Mouse (Mus musculus): ENCODE data around the gene Atpaf1.

Gene Atpaf1

GRCm38 (mm10) chr4:115848990-115849677 lies 64.5 kb downstream of the Atpaf1 start:
- DNase-seq (ENCODE audit: low spot score): no peak

- no peak for DNase-seq (ENCODE audit: low spot score)
Measured at GRCm38 (mm10) chr4:115850111-115850510, 65.5 kb downstream of the Atpaf1 start.

GRCm38 (mm10) chr4:115850631-115851030 lies 66.0 kb downstream of the Atpaf1 start:
- no peak for DNase-seq (ENCODE audit: low spot score)

- no peak for DNase-seq (ENCODE audit: low spot score)
Measured at GRCm38 (mm10) chr4:115851569-115851968, 67.0 kb downstream of the Atpaf1 start.

GRCm38 (mm10) chr4:115855100-115855499 lies 70.5 kb downstream of the Atpaf1 start:
- no peak for DNase-seq (ENCODE audit: low spot score)

GRCm38 (mm10) chr4:115855609-115856008 lies 71.0 kb downstream of the Atpaf1 start:
- no peak for DNase-seq (ENCODE audit: low spot score)

- no peak for DNase-seq (ENCODE audit: low spot score)
Measured at GRCm38 (mm10) chr4:115856282-115856681, 71.7 kb downstream of the Atpaf1 start.

GRCm38 (mm10) chr4:115857293-115857883 lies 72.8 kb downstream of the Atpaf1 start:
- no peak for DNase-seq (ENCODE audit: low spot score)

GRCm38 (mm10) chr4:115863352-115863751 lies 78.7 kb downstream of the Atpaf1 start:
- DNase-seq (ENCODE audit: low spot score): no peak

- no peak for DNase-seq (ENCODE audit: low spot score)
Measured at GRCm38 (mm10) chr4:115863880-115864279, 79.3 kb downstream of the Atpaf1 start.
